Mouse (Mus musculus) small intestine, adult 2 months (tissue): Measurements from ENCODE around the gene Ces1g. TPM values are rescaled to one million over a fixed set of nuclear protein-coding genes. Genes with fewer than 3 reads are reported as not detected.

Experiments
- H3K27ac ChIP-seq: fragments of 200-500 bp; 2 replicates; pipeline ENCODE4 v1.5.1; 2012; ENCODE audit warnings: low read depth, low read length, control low read depth, inconsistent platforms; ENCODE audit not compliant: insufficient read depth
- H3K27me3 ChIP-seq: fragments of 200-500 bp; 2 replicates; pipeline ENCODE4 v1.6.1; 2012; ENCODE audit warnings: mild to moderate bottlenecking, moderate library complexity, low read length, inconsistent platforms; ENCODE audit not compliant: control insufficient read depth, insufficient read depth
- H3K36me3 ChIP-seq: fragments of 200-500 bp; 2 replicates; pipeline ENCODE4 v1.6.1; 2012; ENCODE audit warnings: mild to moderate bottlenecking, low read length, control low read depth, inconsistent platforms; ENCODE audit not compliant: control insufficient read depth, insufficient read depth
- H3K4me1 ChIP-seq: fragments of 200-500 bp; 2 replicates; pipeline ENCODE4 v1.6.1; 2012; ENCODE audit warnings: low read length, inconsistent platforms, mixed read lengths; ENCODE audit not compliant: control insufficient read depth, insufficient read depth, insufficient read length
- H3K4me3 ChIP-seq: fragments of 200-500 bp; 2 replicates; pipeline ENCODE4 v1.5.1; 2012; ENCODE audit warnings: low read depth, mild to moderate bottlenecking, control low read depth, inconsistent platforms, low read length, moderate library complexity
- CTCF ChIP-seq: fragments of 200-500 bp; IDR thresholded peaks from 2 replicates; pipeline ENCODE4 v1.5.1; 2012; ENCODE audit warnings: low read depth, mild to moderate bottlenecking, control low read depth, inconsistent platforms, low read length, moderate library complexity, mixed read lengths; ENCODE audit not compliant: insufficient replicate concordance, insufficient read length; ENCODE audit errors: extremely low read depth
- POLR2A ChIP-seq: fragments of 200-500 bp; IDR thresholded peaks from 2 replicates; pipeline ENCODE4 v1.6.1; 2012; ENCODE audit warnings: low read depth, mild to moderate bottlenecking, control low read depth, inconsistent platforms, low read length, moderate library complexity
- WGBS: fragments of 180-500 bp; shearing (Covaris S2); methylation state at CpG from one replicate; pipeline ENCODE4 v1.1.7; 2018; 5-methylcytosine and 5-hydroxymethylcytosine counted together
- polyA plus RNA-seq: library from polyadenylated mRNA; depleted of rRNA; stranded (reverse); fragments of >200 nt; gene quantifications from 2 replicates; pipeline ENCODE4 v1.2.3, GENCODE M21; 2012; rRNA removed

Gene Ces1g
- 0.34 and 2.1 TPM in 2 replicates for polyA plus RNA-seq

GRCm38 (mm10) chr8:93337207-93337606, at the start of gene Ces1g:
Gene Ces1g, minus strand, starts transcription at chr8:93337308.
- Histone ChIP-seq H3K27me3 (no peaks in the 10 kb centered on the region), H3K36me3 (no peaks in the 10 kb centered on the region), H3K4me1 (peaks cover 10% of the 10 kb centered on the region; the same call in 1 of the 2 replicates), H3K27ac (peak within 1 kb of the TSS; percentile 32; the same call in 1 of the 2 replicates), H3K4me3 (no peak within 1 kb of the TSS)
- 12% methylated on average over 3 of the region's 3 CpGs for WGBS
- TF ChIP-seq POLR2A (no peak), CTCF (no peak)

- no peak within 1 kb of the TSS for H3K27ac ChIP-seq
- H3K4me3 ChIP-seq, result no peak within 1 kb of the TSS
- H3K27me3 ChIP-seq, result no peaks in the 10 kb centered on the region
- no peaks in the 10 kb centered on the region for H3K4me1 ChIP-seq
- no peaks in the 10 kb centered on the region for H3K36me3 ChIP-seq
- TF ChIP-seq CTCF, result no peak
- TF ChIP-seq POLR2A, result no peak
- 89% methylated on average over 4 of the region's 4 CpGs for WGBS
These were observed 42.5 kb upstream of the Ces1g start, which contains the start of gene Ces1h for GRCm38 (mm10) chr8:93379625-93380024. Gene Ces1h, minus strand, starts transcription at chr8:93379725.

GRCm38 (mm10) chr8:93369481-93369880, 32.4 kb upstream of the Ces1g start:
- 7% methylated on average over 2 of the region's 2 CpGs for WGBS
- peak overlapping the region; percentile 56 for H3K27ac ChIP-seq
- no peak for TF ChIP-seq POLR2A
- no peak for TF ChIP-seq CTCF
- H3K4me3 ChIP-seq, result no peak overlapping the region
- H3K36me3 ChIP-seq, result no peaks in the 10 kb centered on the region
- H3K27me3 ChIP-seq, result no peaks in the 10 kb centered on the region
- H3K4me1 ChIP-seq, result peaks cover 17% of the 10 kb centered on the region; the same call in 1 of the 2 replicates

GRCm38 (mm10) chr8:93360113-93360512, 23.0 kb upstream of the Ces1g start:
- Histone ChIP-seq H3K27me3 (no peaks in the 10 kb centered on the region), H3K27ac (no peak overlapping the region), H3K4me3 (no peak overlapping the region), H3K36me3 (no peaks in the 10 kb centered on the region), H3K4me1 (no peaks in the 10 kb centered on the region)
- no peak for TF ChIP-seq POLR2A

GRCm38 (mm10) chr8:93339531-93339930, 2.4 kb upstream of the Ces1g start:
- no peak overlapping the region for H3K27ac ChIP-seq
- 77% methylated on average over 2 of the region's 2 CpGs for WGBS
- TF ChIP-seq CTCF, result no peak
- TF ChIP-seq POLR2A, result no peak

GRCm38 (mm10) chr8:93332703-93333102, 4.4 kb downstream of the Ces1g start:
- H3K36me3 ChIP-seq, result no peaks in the 10 kb centered on the region
- H3K4me1 ChIP-seq, result peaks cover 12% of the 10 kb centered on the region; the same call in 1 of the 2 replicates
- H3K4me3 ChIP-seq, result no peak overlapping the region
- 23% methylated on average over 1 of the region's 1 CpGs for WGBS
- H3K27me3 ChIP-seq, result no peaks in the 10 kb centered on the region
- TF ChIP-seq POLR2A, result no peak
- no peak for TF ChIP-seq CTCF
- peak overlapping the region; percentile 83 for H3K27ac ChIP-seq

More at GRCm38 (mm10) chr8:93339531-93339930, 2.4 kb upstream of the Ces1g start:
- no peaks in the 10 kb centered on the region; the same call in 1 of the 2 replicates for H3K4me1 ChIP-seq
- H3K36me3 ChIP-seq, result no peaks in the 10 kb centered on the region
- H3K4me3 ChIP-seq, result no peak overlapping the region
- no peaks in the 10 kb centered on the region for H3K27me3 ChIP-seq

GRCm38 (mm10) chr8:93331151-93331550, 6.0 kb downstream of the Ces1g start:
- WGBS, result 94% methylated on average over 2 of the region's 2 CpGs
- TF ChIP-seq POLR2A (no peak), CTCF (no peak)
- Histone ChIP-seq H3K27me3 (no peaks in the 10 kb centered on the region), H3K4me1 (peaks cover 12% of the 10 kb centered on the region; the same call in 1 of the 2 replicates), H3K4me3 (no peak overlapping the region), H3K27ac (no peak overlapping the region), H3K36me3 (no peaks in the 10 kb centered on the region)
